Mouse (Mus musculus) thymus, adult 2 months (tissue): ENCODE results near the gene Erg.

Experiments used
- CTCF ChIP-seq: fragments of 200-500 bp; IDR thresholded peaks from 2 replicates; pipeline ENCODE4 v1.5.1; 2012; ENCODE audit warnings: mild to moderate bottlenecking, control low read depth, low read length, moderate library complexity, borderline replicate concordance; ENCODE audit not compliant: control insufficient read depth, poor library complexity, insufficient read depth; ENCODE audit errors: extremely low read depth
- POLR2A ChIP-seq: fragments of 200-500 bp; IDR thresholded peaks from 2 replicates; pipeline ENCODE4 v1.6.1; 2012; ENCODE audit warnings: mild to moderate bottlenecking, low read length, control low read depth, moderate library complexity; ENCODE audit not compliant: control insufficient read depth, poor library complexity, insufficient read depth; ENCODE audit errors: extremely low read depth

DNA sequence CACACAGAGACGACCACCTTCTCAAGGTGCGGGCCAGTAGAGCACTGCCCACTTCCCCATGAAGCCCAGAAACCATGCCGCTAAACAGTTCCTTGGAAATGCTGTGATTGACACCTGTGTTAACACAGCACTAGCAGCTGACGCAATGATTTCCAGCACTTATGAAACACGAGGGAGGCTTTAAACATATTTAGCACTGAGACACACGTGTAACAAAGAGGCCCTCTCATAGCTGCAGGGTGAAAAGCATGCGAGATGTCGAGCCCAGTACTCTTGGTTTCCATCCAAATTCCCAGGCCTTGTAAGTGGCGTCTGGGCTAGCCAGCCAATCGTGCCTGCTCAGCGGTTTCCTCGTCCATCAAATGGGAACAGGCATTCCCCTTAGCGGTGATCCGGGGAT is 178.3 kb downstream of the Erg start:
- TF ChIP-seq POLR2A (no peak), CTCF (no peak)
